Mouse (Mus musculus) olfactory bulb, adult 2 months (tissue): ENCODE data around the gene Smim27.

ENCODE experiments used
- CTCF ChIP-seq: fragments of 200-500 bp; IDR thresholded peaks from 2 replicates; pipeline ENCODE4 v1.5.1; 2012; ENCODE audit warnings: low read depth, mild to moderate bottlenecking, low read length, moderate library complexity; ENCODE audit not compliant: insufficient read depth
- POLR2A ChIP-seq: fragments of 200-500 bp; IDR thresholded peaks from 2 replicates; pipeline ENCODE4 v1.6.1; 2012; ENCODE audit warnings: mild to moderate bottlenecking, low read depth, low read length, moderate library complexity; ENCODE audit not compliant: insufficient read depth

DNA sequence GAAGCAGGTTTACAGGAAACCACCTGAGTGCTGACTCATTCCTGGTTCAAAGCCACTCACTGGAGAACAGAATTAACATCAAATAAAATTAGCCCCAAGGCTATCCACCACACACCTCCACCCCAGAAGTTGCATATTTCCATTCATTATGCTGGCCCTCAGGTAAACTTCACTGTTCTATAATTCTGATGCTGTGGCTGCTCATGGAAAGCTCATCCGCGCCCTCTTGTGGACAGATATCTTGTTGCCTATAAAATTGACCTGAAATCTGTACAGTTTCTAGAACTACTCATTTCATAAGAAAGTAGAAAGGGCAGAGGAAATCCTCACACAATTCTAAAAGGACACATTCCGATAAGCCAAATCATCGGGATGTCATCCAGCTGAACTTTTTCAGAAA is 16.2 kb downstream of the Smim27 start:
- no peak for TF ChIP-seq CTCF
- no peak for TF ChIP-seq POLR2A
